Mouse (Mus musculus): ENCODE data around the gene Rhou. TPM values are rescaled to one million over a fixed set of nuclear protein-coding genes. Genes with fewer than 3 reads are reported as not detected.
A peak's percentile ranks its signal among the peaks of the same experiment; 100 is the strongest.

The Rhou gene
- total RNA-seq, 2 experiments from 2014 or later: 37.7 to 43.3 TPM

DNA sequence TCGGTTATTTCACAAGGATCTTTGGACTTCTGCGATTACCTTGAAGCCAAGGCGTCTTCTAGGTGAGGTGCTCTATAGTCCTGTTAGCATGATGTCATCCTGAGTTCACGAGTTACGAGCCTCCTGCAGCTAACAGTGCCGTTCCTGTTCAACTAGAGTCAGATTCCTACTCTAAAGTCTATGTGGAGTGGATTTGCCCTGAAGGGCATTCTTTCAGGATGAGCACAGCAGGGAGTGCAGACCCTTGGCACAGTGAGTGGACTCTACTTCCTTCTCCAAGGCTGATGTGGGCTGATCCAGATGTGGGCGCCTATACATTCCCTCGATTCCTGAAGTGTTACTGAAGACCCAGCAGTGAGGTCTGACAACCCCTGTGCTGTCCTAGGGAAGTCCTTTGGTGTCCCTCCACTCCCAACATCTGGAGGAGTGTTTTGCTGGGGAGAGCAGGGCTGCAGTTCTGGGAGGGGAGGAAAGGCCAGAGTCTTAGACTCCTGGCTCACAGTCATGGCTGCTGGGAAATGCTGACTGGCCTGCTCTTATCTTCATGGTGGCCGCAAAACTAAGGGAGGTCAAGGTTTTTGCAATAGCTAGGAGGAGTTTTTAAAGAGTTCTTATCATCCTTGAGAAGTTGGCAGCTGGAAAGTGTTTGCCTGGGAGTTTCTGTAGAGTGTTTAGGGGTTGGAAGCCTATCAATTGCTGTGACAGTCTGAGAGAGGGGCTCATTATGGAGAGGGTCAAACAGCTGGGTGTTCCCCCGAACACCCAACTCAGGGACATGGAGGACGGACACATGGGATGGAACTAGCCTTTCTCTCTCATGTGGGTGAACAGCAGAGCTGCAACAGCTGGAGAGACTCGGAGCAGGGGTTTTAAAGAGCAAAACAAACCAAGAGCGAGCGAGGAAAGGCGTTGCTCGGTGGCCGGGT lies 5.2 kb upstream of the Rhou start:
- no peak for DNase-seq (ENCODE audit: low spot score in 2 of 2)

DNA sequence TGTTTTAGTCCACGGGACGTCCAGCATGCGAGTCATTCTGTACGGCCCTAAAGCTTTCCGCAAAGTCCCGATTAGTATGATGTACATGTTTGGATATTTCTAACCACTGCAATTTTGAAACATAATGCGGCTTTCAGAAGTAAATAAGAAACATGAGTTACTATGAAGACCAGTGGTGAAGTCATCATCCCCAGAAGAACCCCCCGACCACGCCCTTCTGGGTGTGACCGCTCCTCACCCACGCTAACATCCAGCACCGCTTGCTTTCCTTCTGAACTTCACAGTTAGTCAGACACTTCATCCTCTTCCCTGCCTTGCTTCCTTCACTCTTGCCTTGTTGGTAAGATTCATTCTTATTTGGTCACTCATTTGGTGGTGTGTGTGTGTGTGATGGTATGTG lies 4.2 kb upstream of the Rhou start:
- DNase-seq (ENCODE audit: low spot score in 2 of 2): no peak

DNA sequence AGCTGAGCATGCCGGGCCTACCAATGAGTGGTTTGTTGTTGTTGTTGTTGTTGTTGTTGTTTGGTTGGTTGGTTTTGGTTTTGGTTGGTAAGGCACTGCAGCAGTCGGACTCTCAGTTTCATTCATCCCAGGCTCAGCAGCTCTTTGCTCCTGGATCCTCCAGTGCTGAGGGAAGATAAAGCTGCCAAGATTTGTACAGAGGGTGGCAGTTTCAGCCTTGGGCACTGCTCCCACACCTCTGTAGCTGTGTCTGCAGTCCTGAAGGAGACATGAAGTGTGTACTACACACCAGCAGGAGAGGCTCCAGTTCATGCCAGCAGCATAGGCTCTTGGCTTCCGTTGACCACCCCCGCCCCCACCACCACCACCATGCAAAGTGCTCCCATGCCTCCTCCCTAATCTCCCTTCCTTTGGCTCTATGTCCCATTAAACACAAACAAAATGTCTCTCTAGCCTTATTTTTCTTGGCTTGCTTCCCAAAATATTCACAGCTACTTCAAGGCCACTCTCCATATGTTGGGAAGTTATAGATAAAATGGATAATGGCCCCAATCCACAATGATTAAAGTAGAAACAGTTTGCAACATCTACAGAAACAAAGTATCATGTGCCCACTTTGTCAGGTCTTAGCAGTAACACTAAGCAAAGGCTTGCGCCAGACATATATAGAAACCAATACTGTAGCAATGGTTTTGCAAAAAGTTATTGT lies 2.2 kb upstream of the Rhou start:
- DNase-seq (ENCODE audit: low spot score in 2 of 2): no peak

DNA sequence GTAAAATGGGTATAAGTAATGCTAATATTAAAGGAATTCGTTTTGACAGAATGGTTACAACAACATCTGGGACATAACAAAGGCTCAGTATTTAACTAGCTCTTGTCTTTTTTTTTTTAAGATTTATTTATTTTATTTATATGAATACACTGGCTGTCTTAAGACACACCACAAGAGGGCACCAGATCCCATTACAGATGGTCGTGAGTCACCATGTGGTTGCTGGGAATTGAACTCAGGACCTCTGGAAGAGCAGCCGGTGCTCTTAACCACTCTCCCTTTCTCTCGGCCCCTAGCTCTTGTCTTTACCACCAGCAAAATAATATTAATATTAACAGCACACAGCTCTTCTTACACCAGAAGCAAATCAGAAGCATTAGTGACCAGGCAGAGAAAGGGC lies 1.1 kb upstream of the Rhou start:
- no peak for DNase-seq (ENCODE audit: low spot score in 2 of 2)

DNA sequence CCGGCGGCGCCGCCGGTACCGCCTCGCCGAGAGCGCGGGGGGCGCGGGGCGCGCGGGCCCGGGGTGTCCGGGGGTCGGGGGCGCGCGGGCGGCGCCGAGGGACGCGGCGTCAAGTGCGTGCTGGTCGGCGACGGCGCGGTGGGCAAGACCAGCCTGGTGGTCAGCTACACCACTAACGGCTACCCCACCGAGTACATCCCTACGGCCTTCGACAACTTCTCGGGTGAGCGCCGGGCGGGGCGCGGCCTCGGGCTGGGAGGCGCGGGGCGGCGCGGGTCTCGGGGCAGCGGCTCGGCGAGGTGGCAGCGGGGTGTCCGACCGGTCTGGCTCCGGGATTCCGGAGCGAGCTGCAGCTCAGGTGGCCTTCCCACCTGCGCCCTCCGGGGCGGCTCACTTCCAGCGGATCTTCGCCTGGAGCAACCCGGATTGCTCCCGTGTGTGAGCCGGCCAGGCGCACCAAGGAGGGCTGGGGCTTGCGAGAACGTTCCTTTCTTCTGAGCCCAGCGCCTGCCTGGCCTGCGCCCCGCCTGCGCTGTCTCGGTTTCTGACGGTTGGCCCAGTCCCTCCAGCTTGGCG lies 353 bp downstream of the Rhou start:
- peak; percentile 47 to 63 for DNase-seq (ENCODE audit: low spot score in 2 of 2)

DNA sequence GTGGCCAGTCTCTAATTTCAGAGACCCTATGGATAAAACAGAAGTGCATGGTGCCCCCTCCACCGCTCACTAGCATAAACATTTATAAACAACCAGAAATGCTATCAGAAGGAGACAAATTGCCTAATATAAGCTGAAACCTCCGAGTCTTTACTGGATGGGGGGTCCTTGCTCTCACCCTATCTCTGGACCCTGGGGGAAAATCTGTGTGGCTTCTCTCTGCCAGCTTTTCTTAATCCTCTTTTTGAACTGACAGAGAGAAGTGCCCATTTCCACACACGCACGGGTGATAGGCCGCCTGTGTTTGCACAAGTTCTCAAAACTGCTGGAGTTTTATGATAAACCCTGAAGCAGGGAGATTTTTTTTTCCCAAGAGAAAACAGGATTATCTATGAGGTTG lies 1.0 kb downstream of the Rhou start:
- no peak for DNase-seq (ENCODE audit: low spot score in 2 of 2)

DNA sequence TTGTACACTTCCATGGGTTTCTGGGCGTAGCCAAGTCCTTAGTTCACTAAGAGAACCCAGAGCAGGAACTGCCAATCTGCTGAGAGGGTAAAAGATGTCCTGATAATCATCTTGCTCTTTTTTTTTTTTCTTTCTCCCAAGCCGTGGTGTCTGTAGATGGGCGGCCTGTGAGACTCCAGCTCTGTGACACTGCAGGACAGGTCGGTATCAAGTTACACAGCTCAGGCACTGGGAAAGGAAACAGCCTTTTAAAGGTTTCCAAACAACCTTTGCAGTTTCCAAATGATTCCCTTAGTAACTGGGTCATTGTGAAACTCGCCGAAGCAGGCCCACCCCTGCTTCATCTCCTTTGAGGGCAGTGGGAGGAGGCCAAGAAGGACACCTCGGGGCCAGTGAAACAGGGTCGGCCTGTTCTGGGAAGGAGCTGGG lies 1.6 kb downstream of the Rhou start:
- no peak for DNase-seq (ENCODE audit: low spot score in 2 of 2)

DNA sequence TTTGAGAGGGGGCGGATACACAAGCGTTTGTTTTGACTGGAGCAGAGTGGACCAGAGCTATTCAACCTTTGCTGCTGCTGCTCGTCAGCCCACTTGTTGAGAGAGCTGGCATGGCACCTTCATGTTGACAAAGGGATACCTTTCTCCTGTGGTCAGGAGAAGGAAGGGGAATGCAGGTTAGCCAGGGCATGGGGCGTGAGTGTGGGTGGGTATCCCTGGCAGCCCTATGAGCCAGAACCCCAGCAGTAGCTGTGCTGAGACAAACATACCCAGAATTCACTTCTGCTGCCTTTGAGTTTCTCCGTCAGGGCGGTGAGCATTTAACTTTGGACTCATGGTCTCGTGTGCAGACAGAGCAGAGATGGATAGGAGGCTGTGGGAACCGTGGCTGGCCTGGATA lies 4.1 kb downstream of the Rhou start:
- no peak for DNase-seq (ENCODE audit: low spot score in 2 of 2)

DNA sequence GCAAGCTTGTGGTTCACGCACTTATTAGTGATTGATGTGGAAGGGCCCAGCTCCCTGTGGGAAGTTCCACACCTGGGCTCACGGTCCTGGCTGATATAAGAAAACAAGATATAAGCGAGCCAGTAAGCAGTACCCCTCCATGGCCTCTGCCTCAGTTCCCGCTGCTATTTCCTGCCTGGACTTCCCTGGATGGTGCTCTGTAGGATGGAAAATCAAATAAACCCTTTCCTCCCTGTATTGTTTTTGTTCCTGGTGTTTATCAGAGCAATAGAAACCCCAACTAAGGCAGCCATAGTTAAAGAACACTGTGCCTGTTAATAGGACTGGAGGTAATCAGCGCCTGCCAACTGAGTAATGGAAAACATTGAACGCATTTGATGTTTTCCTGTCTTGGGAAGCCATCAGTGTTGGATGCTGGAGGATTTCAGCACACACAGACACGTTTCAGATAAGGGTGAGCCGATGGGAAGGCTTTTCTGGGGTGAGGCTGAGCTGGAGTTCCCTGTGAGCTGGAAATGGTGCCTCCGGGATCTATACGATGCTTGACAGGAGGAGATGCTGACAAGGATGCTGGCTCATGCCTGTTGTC lies 5.8 kb downstream of the Rhou start:
- DNase-seq (ENCODE audit: low spot score in 2 of 2): no peak

DNA sequence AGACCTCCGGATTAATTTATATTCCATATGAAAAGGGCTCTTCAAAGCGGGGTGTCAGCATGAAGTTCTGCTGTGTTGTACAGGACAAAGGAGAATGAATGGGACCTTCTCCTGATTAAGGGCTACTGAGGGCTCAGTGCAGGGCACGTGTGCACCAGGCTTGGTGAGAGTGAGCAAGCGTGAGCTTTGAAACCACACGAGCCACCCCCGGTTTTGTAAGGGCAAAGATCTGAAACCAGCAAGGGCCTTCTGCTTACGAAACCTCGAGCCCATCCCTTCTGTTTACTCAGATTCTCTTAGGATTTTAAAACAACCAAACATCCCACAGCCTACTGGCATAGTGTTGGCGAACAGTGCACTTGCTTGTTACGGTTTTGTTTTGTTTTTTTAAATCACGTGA lies 7.8 kb downstream of the Rhou start:
- DNase-seq (ENCODE audit: low spot score in 2 of 2): no peak

DNA sequence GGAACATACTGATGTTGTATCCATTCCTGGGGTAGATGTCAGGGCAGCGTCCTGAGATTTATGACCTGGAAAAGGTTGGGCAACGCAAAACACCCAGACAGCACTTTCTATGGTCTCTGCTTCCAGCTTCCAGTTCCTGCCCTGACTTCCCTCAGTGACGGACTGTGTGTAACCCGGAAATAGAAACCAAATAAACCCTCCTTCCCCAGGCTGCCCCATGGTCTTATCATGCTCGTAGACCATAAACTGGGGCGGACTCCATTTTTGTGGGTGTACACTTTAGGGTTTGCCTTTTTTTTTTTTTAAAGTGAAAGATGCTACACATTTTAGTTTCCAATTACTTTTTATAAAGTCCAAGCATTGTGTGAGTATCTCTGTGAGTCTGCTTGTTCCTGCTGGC lies 11.9 kb downstream of the Rhou start:
- DNase-seq (ENCODE audit: low spot score in 2 of 2): no peak

DNA sequence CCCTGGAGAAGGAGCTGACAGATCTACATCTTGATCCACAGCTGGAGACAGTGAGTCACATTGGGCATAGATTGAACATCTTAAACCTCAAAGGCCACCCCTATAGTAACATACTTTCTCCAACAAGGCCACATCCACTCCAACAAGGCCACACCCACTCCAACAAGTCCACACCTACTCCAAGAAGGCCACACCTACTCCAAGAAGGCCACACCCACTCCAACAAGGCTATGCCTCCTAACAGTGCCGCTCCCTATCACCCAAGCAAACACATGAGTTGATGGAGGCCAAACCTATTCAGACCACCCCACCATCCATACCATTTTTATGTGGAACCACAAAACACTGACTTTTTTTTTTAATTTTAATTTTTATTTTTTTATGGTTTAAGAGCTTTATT lies 13.1 kb downstream of the Rhou start:
- DNase-seq (ENCODE audit: low spot score in 2 of 2): no peak

DNA sequence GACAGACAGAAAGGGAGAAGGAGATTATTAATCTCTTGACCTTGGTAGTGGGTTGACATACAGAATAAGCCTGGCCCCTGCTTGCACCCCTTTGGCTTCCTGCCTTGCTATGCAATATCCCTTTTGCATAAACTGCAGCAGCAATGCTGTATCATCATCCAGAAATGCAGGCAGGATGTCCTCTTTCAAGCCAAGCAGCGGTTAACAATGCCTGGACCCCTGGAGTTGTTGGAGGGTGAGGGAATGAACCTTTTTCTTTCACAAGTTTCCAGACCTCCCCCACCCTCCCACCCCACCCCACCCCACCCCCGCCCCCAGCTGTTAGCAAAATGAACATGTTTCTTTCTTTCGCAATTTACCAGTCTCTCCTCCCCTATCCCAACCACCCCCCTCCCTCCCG lies 15.0 kb downstream of the Rhou start:
- no peak for DNase-seq (ENCODE audit: low spot score in 2 of 2)

DNA sequence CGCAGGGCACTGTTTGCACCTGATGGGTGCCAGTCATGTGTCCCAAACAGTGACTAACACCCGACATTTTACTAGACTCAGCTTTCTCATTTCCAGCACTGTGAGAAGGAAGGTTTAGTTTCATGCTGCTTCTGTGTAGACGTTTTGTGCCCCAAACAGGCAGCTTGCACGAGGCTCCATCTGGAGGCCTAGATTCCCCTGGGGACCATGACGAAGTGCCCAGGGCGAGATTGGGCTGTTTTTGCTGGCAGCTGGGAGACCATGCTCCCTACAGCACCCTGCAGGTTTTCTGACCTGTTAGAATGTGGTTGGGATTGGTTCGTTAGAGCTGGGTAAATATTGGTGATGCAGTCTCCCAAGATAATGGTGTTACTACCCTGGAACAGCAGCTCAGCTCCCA lies 17.0 kb downstream of the Rhou start:
- DNase-seq (ENCODE audit: low spot score in 2 of 2): no peak

DNA sequence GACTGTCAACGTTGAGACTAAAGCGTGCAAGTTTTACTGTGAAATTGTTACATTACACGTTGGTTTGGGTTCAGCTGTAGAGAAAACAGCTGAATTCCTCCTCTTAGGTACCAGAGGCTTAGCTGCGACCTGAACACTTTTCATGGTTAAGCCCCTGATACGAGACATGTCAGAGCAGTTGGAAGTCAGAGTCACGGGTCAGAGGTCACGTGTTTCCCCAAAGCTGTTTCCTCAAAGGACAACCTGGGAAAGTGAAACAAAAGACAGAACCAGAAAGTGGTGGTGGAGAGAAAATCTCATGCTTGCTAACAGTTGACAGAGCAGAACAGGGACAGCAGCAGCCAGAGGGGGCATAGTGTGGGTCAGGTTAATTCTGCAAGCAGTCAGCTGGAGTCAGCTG lies 17.7 kb downstream of the Rhou start:
- no peak for DNase-seq (ENCODE audit: low spot score in 2 of 2)

DNA sequence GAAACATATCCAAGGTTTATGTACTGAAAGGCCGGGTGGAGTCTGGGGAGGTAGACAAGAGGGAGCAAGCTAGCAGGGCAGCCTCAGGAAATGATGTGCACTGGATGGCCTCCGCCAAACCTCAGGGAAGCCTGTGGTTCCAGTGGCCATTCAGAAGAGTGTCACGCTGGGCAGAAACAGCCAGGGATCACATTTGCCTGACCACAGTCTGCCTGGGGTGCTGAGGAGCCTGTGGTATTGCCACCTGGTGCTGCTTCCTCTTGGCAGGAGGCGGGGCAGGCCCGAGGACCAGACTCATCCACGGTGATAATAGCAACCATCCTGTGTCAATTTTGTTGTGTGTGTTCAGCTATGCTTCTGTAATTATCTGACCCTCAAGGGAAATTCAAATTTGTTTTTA lies 18.9 kb downstream of the Rhou start:
- DNase-seq (ENCODE audit: low spot score in 2 of 2): no peak

DNA sequence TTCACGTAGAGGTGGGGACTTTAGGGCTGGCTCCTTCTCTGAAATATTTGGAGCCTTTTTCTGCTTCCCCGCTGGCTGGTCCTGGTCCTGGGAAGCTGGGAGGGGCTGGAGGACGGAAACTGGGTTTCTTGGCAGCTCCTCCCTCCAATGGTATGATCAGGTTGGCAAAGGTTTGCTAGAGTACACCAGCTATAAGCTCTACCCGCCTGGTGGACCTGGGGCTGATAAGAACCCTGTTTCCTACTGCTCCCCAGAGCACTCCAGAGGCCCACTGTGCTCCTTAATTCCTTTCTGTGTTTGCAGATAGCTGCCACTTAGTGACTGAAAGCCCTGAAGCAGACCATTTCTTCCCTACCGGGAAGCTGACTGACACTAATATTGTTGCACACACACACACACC lies 21.9 kb downstream of the Rhou start:
- DNase-seq (ENCODE audit: low spot score in 2 of 2): no peak

DNA sequence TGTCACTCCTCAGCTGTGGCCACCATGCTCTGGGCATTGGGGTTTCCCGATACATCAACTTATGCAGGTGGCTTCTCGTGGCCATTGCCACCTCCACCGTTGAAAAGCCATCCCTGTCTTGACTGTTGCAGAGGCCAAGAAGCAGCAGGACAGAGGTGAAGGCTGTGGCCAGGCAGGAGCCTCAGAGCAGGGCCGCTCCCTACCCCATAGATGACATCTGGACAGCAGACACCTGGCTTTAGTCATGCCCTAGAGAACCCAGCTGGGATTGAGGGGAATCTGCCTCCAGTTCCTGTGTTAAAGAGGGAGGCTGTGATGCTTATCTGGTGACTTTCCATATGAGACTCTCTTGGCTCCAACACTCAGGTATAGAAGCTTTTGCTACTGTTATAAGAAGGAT lies 24.7 kb downstream of the Rhou start:
- DNase-seq (ENCODE audit: low spot score in 2 of 2): no peak

DNA sequence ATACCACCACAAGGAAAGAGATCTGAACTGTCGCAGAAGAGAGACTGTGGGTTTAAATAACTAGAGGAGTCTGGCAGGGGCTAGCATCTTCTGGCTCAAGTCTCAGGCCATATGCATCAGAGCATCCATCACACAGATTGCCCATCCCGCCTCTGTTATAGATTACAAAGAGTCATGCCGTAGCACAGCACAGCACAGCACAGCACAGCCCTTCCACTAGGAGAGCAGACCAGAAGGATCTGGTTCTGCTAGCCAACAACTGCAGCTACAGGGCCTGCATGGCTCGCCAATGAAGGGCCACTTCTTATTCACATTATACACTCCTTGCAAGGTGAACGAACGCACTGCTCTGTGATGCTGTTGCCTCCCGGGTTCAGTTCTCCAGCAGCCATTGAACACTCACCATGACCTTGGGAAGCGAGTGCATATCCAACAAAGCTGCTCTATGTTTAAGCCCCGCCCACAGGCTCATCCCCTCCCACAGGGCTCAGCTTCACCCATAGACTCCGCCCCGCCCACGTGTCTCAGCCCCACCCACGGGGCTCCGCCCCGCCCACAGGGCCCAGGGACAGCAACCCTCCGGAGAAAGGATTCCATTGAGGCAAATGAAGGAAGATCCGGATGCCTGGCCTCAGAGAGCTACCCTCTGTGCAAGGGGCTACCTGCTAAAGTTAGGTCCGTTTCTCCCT lies 28.5 kb downstream of the Rhou start:
- DNase-seq (ENCODE audit: low spot score in 2 of 2): no peak

DNA sequence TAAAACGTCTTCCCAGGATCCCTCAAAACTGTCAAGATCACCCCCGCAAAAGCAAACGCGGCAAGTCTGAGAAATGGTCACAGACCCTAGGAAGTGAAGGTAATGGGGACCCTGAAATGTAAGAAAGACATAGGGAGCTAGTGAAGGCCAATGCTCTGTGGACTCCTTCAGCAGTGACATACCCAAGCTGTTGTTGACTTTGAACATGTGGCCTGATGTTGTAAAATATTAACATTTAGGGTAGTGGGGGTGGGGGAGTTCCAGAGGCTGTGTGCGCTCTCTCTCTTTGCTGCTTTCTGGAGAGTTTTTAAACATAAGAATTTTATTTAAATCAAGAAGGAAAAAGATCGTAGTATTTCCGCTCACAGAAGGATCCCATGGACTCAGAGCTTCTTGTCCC lies 29.6 kb downstream of the Rhou start:
- no peak for DNase-seq (ENCODE audit: low spot score in 2 of 2)

DNA sequence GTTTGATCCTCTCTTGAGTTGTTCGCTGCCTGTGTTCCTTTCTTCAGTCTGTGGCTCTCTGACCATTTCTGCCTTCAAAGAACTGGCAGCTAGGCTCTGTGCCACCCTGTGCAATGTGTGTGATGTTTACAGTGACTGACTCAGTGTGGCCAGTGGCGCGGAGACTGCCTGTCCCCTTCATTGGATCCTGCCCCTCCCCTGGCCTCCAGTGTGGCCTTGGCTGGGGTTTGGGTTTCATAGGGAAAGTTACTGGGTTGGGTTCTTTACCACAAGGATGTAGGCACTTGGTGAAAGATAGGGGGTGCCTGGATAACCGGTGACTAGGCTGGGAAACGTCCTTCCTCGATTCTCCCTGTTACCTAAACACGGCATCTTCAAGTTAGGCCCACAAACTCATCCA lies 31.1 kb downstream of the Rhou start:
- no peak for DNase-seq (ENCODE audit: low spot score in 2 of 2)
